Mouse (Mus musculus): ENCODE results near the gene Iqschfp.

Gene Iqschfp

DNA sequence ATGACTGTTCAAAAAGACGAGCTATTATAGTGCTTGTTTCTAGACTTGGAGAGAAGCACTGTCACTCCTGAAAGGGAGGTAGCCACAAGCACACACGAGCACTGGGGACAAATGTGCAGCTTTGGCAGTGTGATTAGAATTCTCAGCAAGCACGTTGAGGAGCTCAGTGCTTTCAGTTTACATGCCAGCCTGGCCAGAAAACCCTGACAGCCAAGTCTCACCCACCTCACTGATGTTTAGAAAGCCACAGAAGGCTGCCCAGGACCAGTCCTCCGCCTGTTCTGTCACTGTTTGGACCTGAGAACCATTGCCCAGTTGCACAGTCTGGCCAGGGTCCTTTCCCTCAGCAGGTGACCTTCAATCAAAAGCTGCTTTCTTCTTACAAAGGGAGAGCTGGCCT, 768.5 kb downstream of the Iqschfp start:
- DNase-seq, result no peak

DNA sequence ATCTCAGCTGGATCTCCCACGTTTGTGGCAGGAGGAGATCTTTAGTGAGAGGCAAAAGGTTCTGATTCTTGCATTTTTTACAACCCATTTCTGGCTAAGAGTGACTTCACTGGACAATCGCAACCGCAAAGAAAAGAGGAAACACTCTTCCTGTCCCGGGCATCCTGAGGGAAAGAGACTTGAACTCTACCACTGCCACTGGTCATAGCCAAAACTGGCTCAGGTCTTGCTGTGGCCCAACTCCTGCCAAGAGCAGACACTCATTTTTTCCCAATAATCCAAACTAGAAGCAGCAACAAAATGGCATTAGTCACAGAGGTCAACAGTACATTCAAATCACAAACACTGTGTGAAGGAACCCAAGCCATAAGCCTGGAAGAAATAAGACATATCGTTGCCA, 770.4 kb downstream of the Iqschfp start:
- DNase-seq, result no peak

DNA sequence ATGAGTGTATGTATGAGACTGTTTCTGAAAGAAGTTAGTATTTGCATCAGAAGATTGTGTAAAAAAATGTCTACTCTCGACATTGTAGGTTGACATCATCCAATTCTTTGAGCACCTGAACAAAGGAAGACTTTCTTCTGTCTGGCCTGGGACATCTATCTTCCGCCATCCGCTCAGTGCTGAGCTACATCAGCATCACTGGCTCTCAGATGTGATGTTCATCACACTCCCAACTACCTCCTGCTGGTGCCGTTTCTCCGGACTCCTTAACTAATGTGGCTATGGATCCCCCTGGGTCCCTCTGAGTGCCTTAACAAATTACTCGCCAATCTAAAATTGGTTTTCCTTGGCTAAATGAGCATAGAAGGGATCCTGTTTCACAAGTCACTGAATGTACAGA, 772.3 kb downstream of the Iqschfp start:
- no peak for DNase-seq

DNA sequence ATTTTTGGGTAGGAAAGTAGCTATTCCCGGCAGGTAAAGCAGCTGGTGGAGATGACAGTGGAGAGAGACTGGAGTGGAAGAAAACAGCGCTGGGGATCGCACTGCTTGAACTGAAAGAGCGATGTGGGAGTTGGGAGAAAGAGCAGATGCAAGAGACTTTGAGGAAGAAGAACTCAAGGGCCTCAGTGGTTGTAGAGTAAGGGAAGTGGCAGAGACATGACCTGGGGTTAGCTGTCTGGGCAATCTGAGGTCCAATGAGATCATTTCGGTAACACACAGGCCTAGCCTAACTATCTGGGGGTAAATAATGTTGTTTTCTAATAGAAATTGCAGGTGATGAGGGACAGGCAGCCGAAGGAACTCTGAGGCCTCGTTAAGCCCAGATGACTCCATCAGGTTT, 774.3 kb downstream of the Iqschfp start:
- DNase-seq, result no peak

DNA sequence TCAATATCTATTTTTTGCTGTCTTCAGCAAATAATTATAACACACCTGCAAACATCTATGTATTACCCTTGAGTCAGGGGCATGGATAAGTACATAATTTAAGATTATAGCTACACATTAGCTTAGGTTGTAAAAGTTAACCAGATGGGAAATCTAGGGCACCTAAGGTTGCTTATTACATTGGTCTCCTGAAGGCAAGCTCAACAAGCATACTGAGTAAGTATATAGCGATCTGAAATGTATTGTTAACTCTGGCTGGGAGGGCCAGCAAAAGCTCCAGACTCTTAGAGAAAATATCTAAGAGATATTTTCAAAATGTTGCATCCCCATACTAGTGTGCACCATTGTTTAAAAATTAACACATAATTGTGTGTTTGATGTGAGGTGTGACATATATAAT, 775.8 kb downstream of the Iqschfp start:
- DNase-seq, result no peak

DNA sequence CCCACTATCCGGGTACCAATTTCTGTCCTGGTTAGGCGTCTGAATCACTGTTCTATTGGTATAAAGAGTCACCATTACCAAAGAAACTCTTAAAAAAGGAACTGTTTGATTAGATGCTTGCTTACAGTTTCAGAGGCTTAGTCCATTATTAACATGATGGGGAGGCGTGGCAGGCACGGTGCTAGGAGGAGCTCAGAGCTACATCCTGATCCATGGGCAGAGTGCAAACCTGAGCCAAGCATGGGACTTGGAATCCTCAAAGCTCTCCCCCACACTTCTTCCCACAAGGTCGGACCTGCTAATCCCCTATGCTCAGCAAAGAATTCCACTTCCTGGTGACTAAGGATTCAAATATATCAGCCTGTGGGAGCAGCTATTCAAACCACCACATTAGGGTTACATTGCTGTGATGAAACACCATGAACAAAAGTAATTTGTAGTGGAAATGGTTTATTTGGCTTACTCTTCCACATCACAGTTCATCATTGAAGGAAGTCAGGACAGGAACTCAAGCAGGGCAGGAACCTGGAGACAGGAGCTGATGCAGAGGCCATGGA, 777.5 kb downstream of the Iqschfp start:
- DNase-seq, result no peak

DNA sequence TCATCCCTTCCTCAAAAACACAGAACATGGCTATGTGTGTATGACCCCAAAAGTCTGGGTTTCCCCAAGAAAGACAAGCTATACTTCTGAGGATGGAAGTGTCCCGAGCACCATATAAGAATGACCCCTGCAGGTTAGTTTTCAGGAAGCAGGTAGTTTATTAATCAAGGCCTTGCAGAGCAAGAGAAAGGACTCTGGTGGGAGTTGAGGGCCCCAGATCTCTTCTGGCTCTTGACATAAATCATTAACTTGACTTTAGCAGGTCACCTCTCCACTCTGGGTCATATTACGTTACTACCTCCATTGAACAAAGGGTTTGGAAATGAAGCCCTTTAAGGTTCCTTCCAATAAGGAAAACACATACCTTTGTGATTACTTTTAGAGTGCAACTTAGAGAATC, 782.7 kb downstream of the Iqschfp start:
- no peak for DNase-seq

DNA sequence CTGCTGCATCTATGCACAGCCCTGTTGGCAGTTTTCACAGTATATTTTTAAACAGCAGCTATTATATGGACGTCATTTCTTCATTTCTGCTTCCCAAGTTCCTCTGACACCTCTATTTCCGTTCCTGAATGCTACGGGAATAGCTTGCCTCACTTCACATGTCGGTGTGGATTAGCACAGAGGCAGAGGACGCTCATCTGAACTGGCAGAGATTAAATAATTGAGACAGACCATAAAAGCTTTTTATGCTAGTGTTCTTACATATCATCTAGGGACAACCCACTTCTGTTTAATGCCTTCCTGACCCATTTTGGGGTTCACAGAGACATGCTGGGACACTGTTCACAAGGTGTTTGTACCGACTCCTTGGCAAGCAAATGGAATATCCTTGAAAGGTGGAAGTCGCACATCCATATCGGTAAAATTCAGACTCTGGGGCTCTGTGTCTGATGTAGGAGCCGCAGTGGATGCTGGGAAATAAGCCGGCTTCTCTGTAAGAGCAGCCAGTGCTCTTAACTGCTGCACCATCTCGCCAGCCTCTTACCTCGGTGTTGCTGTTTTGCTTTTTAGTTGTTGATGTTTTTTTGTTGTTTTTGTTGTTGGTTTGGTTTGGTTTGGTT, 783.3 kb downstream of the Iqschfp start:
- DNase-seq, result no peak

Measured in cerebellum, adult 18-20 months (tissue).